Mouse (Mus musculus) G1E (cell line): ENCODE data around the gene Srrt. TPM values are rescaled to one million over a fixed set of nuclear protein-coding genes. Genes with fewer than 3 reads are reported as not detected.
A peak's percentile ranks its signal among the peaks of the same experiment; 100 is the strongest.

ENCODE experiments used
- ATAC-seq: 2 replicates; pipeline ENCODE4 v1.8.0; 2016; ENCODE audit warnings: mild to moderate bottlenecking; ENCODE audit not compliant: insufficient number of reproducible peaks, poor library complexity, low FRiP score, severe bottlenecking; ENCODE audit errors: extremely low read depth
- DNase-seq: peaks from one replicate; pipeline ENCODE4 v3.0.0; 2012; ENCODE audit warnings: low spot score
- H3K27me3 ChIP-seq: 2 replicates; pipeline ENCODE4 v1.6.1; 2012; ENCODE audit warnings: mild to moderate bottlenecking, low read length, inconsistent platforms; ENCODE audit not compliant: insufficient read depth
- H3K36me3 ChIP-seq: replicated peaks from 2 replicates; pipeline ENCODE3; 2012; ENCODE audit warnings: mild to moderate bottlenecking, inconsistent platforms
- H3K4me1 ChIP-seq: 2 replicates; pipeline ENCODE4 v1.6.1; 2012; ENCODE audit warnings: low read depth, low read length, inconsistent platforms, mixed read lengths; ENCODE audit not compliant: insufficient read depth
- H3K4me3 ChIP-seq: 2 replicates; pipeline ENCODE4 v1.5.1; 2012; ENCODE audit warnings: low read depth, mild to moderate bottlenecking, inconsistent platforms, low read length, moderate library complexity, mixed read lengths
- H3K9me3 ChIP-seq: replicated peaks from 2 replicates; pipeline ENCODE4 v1.6.1; 2012; ENCODE audit warnings: inconsistent platforms
- CTCF ChIP-seq: IDR thresholded peaks from 2 replicates; pipeline ENCODE4 v1.5.1; 2012; ENCODE audit warnings: low read depth, low read length, inconsistent platforms, mixed read lengths
- GATA1 ChIP-seq: IDR thresholded peaks from 2 replicates; pipeline ENCODE4 v1.6.1; 2012; ENCODE audit warnings: borderline replicate concordance, low read length, inconsistent platforms, mixed read lengths
- GATA2 ChIP-seq: IDR thresholded peaks from 2 replicates; pipeline ENCODE4 v1.6.1; 2012; ENCODE audit warnings: low read depth, low read length, inconsistent platforms, borderline replicate concordance
- POLR2AphosphoS5 ChIP-seq: IDR thresholded peaks from 2 replicates; pipeline ENCODE4 v1.6.1; 2012; ENCODE audit warnings: low read depth, low read length, inconsistent platforms; ENCODE audit not compliant: insufficient replicate concordance
- TAL1 ChIP-seq: conservative IDR thresholded peaks from 2 replicates; pipeline ENCODE4 v1.6.1; 2012; ENCODE audit warnings: low read depth, low read length, inconsistent platforms, mixed read lengths
- polyA plus RNA-seq: library from polyadenylated mRNA; stranded (reverse); fragments of >175 nt; gene quantifications from 2 replicates; pipeline ENCODE4 v1.2.3, GENCODE M21; 2012
- total RNA-seq, 2 experiments: library from RNA; stranded (forward) in 1 of 2; stranded (reverse) in 1 of 2; fragments of 200-1000 nt in 1 of 2; fragments of >200 nt in 1 of 2; fragmentation: Nextera tagmentation in 1 of 2; gene quantifications; 2 replicates each; pipeline ENCODE4 v1.2.3; 2014 to 2017

The Srrt gene
- total and polyA plus RNA-seq, 3 experiments: 189 to 331 (median 243) TPM

- H3K4me3 ChIP-seq: peak within 1 kb of the TSS; percentile 20; the same call in 1 of the 2 replicates
- TF ChIP-seq GATA1 (no peak), TAL1 (no peak), POLR2AphosphoS5 (no peak), CTCF (no peak), GATA2 (no peak)
- DNase-seq (no peak), ATAC-seq (no peak)
- H3K9me3 ChIP-seq: no peaks in the 10 kb centered on the region
- no peaks in the 10 kb centered on the region for H3K36me3 ChIP-seq
- H3K27me3 ChIP-seq: peaks cover 71% of the 10 kb centered on the region
- H3K4me1 ChIP-seq: peaks cover 4% of the 10 kb centered on the region
Measured at GRCm38 (mm10) chr5:137349384-137350204, 42.1 kb upstream of the Srrt start, which contains the start of gene Ephb4. TSS of gene Ephb4 (plus strand) at chr5:137350109.

GRCm38 (mm10) chr5:137348482-137349383 is 41.3 kb upstream of the Srrt start:
- Histone ChIP-seq H3K4me1 (peaks cover 4% of the 10 kb centered on the region), H3K9me3 (no peaks in the 10 kb centered on the region), H3K27me3 (peaks cover 65% of the 10 kb centered on the region), H3K36me3 (no peaks in the 10 kb centered on the region), H3K4me3 (no peak overlapping the region)
- TF ChIP-seq TAL1 (no peak), POLR2AphosphoS5 (no peak), GATA2 (no peak)
- ATAC-seq (no peak), DNase-seq (no peak)

- ATAC-seq: no peak
Measured at GRCm38 (mm10) chr5:137347856-137348255, 40.4 kb upstream of the Srrt start.

GRCm38 (mm10) chr5:137346983-137347382 is 39.5 kb upstream of the Srrt start:
- DNase-seq: no peak
- Histone ChIP-seq H3K27me3 (peaks cover 53% of the 10 kb centered on the region), H3K36me3 (no peaks in the 10 kb centered on the region), H3K9me3 (no peaks in the 10 kb centered on the region), H3K4me3 (no peak overlapping the region), H3K4me1 (peaks cover 4% of the 10 kb centered on the region)
- TF ChIP-seq CTCF (no peak), POLR2AphosphoS5 (no peak), GATA2 (no peak), GATA1 (no peak), TAL1 (no peak)
- no peak for ATAC-seq

More at GRCm38 (mm10) chr5:137347856-137348255, 40.4 kb upstream of the Srrt start:
- H3K4me1 ChIP-seq: peaks cover 4% of the 10 kb centered on the region
- no peak overlapping the region for H3K4me3 ChIP-seq
- H3K9me3 ChIP-seq: no peaks in the 10 kb centered on the region
- TF ChIP-seq GATA2 (no peak), POLR2AphosphoS5 (no peak), TAL1 (no peak)
- no peaks in the 10 kb centered on the region for H3K36me3 ChIP-seq
- peaks cover 61% of the 10 kb centered on the region for H3K27me3 ChIP-seq
- DNase-seq: no peak

- ATAC-seq (no peak), DNase-seq (no peak)
- H3K36me3 ChIP-seq: no peaks in the 10 kb centered on the region
- peaks cover 47% of the 10 kb centered on the region for H3K27me3 ChIP-seq
- H3K4me1 ChIP-seq: peaks cover 4% of the 10 kb centered on the region
- no peak for TF ChIP-seq GATA1
- TF ChIP-seq TAL1: no peak
- no peak for TF ChIP-seq GATA2
- no peak for TF ChIP-seq POLR2AphosphoS5
- TF ChIP-seq CTCF: no peak
- no peaks in the 10 kb centered on the region for H3K9me3 ChIP-seq
- no peak overlapping the region for H3K4me3 ChIP-seq
Measured at GRCm38 (mm10) chr5:137346388-137346787, 38.9 kb upstream of the Srrt start.

- Histone ChIP-seq H3K27me3 (peaks cover 41% of the 10 kb centered on the region), H3K4me3 (no peak overlapping the region), H3K36me3 (no peaks in the 10 kb centered on the region), H3K4me1 (peaks cover 4% of the 10 kb centered on the region), H3K9me3 (no peaks in the 10 kb centered on the region)
- ATAC-seq (no peak), DNase-seq (no peak)
- TF ChIP-seq GATA1 (no peak), CTCF (no peak), POLR2AphosphoS5 (no peak), GATA2 (no peak), TAL1 (no peak)
Measured at GRCm38 (mm10) chr5:137345821-137346220, 38.3 kb upstream of the Srrt start.
